Mouse (Mus musculus): ENCODE data around the gene Col23a1.

GRCm38 (mm10) chr11:51371321-51371720, 81.6 kb downstream of the Col23a1 start:
- TF ChIP-seq CTCF (IDR thresholded peaks at IDR 0.05; ENCODE audit: low read depth, low read length) (no peak), GATA1 (IDR thresholded peaks at IDR 0.05; ENCODE audit: borderline replicate concordance, low read length) (no peak)
